Mouse (Mus musculus) cortical plate, adult 2 months (tissue): ENCODE measurements around the gene Zfhx2.

Experiments
- CTCF ChIP-seq: fragments of 200-500 bp; IDR thresholded peaks from 2 replicates; pipeline ENCODE4 v1.5.1; 2011; ENCODE audit warnings: mild to moderate bottlenecking, control low read depth, low read length; ENCODE audit not compliant: insufficient read depth; ENCODE audit errors: extremely low read depth
- POLR2A ChIP-seq: fragments of 200-500 bp; IDR thresholded peaks from 2 replicates; pipeline ENCODE4 v1.6.1; 2011; ENCODE audit warnings: mild to moderate bottlenecking, low read length, control low read depth; ENCODE audit not compliant: insufficient read depth; ENCODE audit errors: extremely low read depth

DNA sequence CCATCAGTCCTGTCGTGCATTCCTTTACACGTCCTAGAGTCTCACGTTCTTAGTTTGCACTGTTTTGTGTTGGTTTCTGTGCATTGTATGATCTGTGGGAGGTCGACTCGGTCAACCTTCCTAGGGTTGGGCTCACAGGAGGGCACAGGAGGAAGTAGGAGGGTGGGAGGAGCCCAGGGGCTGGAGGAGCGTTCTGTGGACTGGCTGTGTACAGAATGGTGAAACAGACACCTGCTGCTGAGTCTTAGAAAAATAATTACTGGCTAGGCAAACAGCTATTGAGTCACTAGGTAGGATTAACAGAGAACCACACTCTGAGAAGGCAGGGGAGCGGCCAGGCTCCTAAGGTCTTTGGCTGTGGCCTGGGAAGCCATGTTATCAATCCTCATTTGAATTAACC, 47.2 kb upstream of the Zfhx2 start:
- no peak for TF ChIP-seq POLR2A
- no peak for TF ChIP-seq CTCF
